Mouse (Mus musculus): Measurements from ENCODE around the gene Mpp3. TPM values are rescaled to one million over a fixed set of nuclear protein-coding genes. Genes with fewer than 3 reads are reported as not detected.
A peak's percentile ranks its signal among the peaks of the same experiment; 100 is the strongest.

Mpp3 gene
- total RNA-seq, 2 experiments from 2014 or later = 50.3 to 52.0 TPM

DNA sequence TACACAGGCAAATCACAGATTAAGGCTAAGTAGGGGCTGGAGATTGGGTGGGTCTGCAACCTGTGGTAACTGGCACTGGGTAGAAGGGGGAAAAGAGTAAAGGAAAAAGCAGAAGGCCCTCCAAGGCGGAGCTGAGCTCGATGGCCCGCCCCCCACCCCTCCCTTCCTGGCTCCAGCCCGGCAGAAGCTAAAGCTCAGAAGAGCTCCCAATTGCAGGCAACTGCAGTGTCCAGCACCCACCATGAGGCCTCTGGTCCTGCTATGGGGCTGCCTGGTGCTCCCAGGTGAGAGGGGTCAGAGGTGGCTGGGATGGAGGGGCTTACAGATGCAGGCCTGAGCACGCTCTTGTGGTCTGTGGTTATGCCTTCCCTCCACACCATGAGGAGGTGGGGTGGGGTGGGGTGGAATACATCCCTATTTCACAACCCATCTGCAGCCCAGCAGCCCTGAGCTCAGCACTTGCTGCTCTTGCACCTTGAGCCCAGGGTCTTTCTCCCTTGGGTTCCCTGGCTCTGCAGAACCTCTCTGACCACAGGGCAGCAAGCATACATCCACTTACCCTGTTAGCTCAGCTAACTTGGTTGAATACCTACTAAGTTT is 13.2 kb upstream of the Mpp3 start, which contains the start of gene Cd300lg:
Gene Cd300lg, plus strand, starts transcription at position 160 of the 600 bp plus-strand sequence.
- DNase-seq (ENCODE audit: low spot score in 2 of 2) = no peak
- intact Hi-C loops (cut with DNase I) = loop anchor here (5.0 kb wide), 1 partner anchor 96 kb away; no protein-coding TSS in a partner anchor

DNA sequence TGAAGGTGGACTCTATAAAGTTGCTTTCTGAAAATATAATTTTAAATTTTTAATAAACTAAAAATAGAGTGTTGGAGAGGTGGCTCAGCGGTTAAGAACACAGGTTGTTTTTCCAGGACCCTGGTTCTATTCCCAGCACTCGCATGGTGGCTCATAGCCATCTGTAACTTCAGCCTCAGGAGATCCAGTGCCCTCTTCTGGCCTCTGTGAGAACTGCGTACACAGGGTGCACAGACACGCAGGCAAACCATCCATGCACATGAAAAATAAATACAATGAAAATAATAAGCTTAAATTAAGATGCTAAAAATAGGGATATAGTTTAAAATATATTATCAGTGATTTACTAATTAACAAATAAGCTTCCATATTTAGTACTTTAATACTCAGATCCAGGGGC is 12.4 kb upstream of the Mpp3 start:
- intact Hi-C loops (cut with DNase I) = loop anchor here (5.0 kb wide), 1 partner anchor 97 kb away; no protein-coding TSS in a partner anchor

DNA sequence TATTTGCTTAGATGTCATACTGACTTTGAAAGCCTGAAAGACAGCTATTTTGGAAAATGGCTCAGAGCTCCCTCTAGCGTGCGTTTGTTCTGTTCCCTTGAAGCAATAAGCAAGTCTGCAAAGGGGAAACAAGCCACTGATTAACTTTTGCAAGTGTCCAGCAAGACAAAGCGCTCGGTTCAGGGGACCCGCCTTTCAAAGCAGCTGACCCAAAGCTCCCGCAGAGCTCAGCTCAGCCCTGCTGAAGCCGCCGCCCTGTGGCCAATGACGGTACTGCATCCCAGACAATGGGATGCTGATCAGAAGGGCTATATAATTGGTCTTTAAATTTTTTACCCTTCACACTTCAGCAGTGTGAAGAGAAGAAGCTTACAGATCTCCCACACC is 11.9 kb upstream of the Mpp3 start:
- peak; percentile 70 to 79 for DNase-seq (ENCODE audit: low spot score in 2 of 2)
- intact Hi-C loops (cut with DNase I) = loop anchor here (5.0 kb wide), 1 partner anchor 97 kb away; no protein-coding TSS in a partner anchor

More for the DNA sequence above, 12.4 kb upstream of the Mpp3 start:
- DNase-seq (ENCODE audit: low spot score in 2 of 2) = no peak

DNA sequence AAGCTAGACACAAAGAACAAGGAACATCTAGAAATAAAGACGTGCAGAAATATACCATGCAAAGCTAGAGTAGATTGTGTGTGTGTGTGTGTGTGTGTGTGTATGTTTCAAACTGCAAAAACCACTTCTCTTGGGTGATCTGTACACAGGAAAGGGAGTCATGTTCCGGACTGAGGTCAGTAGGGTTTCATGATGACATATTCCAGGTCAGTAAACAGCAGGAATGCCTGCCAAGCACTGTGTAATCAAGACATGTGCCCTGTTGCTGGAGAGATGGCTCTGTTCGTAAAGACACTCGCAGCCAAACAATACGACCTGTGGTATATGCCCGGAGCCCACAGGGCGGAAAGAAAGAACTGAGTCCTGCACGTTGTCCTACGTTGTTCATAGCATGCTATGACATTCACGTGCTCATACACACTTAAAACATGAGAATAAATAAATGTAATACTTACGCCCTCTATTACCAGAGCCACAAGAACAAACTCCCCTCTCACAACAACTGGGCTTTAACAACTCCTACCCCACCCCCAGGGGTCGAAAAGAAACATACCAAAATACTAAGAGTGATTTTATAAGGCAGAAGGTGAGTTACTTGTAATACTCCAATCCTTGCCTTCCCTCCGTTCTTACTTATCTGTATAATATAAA is 11.4 kb upstream of the Mpp3 start:
- intact Hi-C loops (cut with DNase I) = loop anchor here (2.0 to 10.0 kb wide), 3 partner anchors 55 to 115 kb away; partner anchors contain the start of gene Cfap97d1
- DNase-seq (ENCODE audit: low spot score in 2 of 2) = no peak

DNA sequence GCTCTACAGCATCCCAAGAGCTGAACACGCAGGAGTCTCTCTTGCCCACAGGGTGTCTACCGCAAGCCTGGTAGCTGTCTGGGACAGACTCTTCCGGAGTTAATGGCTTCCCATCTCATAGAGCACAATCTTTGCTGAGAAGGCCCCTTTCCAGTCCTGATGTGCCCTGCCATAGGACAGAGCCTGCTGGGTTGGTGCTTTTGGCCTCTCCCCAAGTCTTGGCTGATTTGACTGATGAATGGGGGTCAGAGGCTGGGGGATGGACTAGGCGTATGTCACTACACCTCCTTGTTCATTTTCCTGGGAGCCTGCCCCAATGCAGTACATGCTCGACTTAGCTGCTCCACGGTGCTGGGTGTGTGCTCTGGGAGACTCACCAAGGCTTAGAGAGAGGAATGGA is 9.5 kb upstream of the Mpp3 start:
- DNase-seq (ENCODE audit: low spot score in 2 of 2) = no peak
- intact Hi-C loops (cut with DNase I) = loop anchor here (2.0 to 10.0 kb wide), 2 partner anchors 53 to 113 kb away; partner anchors contain the start of gene Cfap97d1

DNA sequence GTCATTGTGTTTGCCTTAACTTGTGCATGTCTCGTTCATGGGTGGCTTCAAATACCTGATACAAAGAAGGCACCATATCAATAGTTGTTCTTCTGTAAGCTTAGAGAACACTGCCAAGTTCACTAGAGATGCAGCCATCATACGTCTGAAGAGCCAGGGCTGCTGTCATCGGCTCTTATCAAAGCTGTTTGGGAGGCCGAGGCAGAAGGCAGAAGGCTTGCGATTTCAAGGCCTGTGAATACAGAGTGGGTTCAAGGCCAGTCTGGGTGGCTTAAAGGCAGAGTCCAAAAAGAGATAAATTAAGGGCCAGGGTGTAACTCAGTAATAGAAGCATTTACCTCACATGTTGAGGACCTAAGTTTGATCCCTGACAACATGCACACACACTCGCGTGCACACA is 8.1 kb upstream of the Mpp3 start:
- intact Hi-C loops (cut with DNase I) = loop anchor here (10.0 kb wide), 1 partner anchor 112 kb away; no protein-coding TSS in a partner anchor
- no peak for DNase-seq (ENCODE audit: low spot score in 2 of 2)

DNA sequence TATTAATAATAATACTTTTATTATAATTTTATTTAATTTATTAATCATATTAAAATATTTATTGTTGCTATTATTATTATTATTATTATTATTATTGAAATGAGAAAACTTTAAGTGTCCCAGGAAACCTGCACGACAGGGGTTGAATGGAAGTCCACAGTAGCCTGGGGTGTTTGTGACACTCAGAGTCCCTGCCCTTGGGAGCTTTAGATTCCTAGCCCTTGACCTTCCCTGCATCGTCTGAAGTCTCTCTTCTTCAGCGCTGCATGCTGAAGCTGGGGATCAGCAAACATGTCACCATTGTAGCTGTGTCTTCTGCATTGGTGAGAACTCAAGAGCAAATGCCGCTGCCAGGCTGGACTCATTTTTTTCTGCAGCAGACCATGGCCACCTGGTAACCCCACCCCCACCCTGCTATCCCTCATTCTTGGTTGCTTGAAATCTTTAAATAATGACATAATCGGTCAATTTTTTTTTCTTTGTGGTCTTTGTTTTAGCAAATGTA is 7.2 kb upstream of the Mpp3 start:
- no peak for DNase-seq (ENCODE audit: low spot score in 2 of 2)
- intact Hi-C loops (cut with DNase I) = loop anchor here (10.0 kb wide), 1 partner anchor 111 kb away; no protein-coding TSS in a partner anchor

DNA sequence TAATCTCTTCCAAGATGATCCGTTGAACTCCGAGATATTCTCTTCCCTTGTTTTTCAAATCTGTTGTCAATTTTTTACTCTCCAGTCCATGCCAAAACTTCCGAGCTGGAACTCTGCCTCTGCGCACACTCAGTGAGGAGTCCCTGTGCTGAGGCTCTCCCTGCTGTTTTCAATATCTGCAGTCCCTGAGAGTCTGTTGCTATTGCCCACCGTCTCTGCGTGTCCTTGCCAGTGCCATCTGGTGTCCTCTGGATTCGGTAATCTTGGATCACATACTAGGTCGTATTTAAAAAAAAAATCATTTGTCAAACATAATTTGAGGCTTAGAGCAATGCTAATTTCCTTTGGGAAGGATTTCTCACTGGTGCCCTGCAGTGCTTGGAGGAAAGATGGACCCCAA is 6.6 kb upstream of the Mpp3 start:
- intact Hi-C loops (cut with DNase I) = loop anchor here (10.0 kb wide), 1 partner anchor 110 kb away; no protein-coding TSS in a partner anchor

DNA sequence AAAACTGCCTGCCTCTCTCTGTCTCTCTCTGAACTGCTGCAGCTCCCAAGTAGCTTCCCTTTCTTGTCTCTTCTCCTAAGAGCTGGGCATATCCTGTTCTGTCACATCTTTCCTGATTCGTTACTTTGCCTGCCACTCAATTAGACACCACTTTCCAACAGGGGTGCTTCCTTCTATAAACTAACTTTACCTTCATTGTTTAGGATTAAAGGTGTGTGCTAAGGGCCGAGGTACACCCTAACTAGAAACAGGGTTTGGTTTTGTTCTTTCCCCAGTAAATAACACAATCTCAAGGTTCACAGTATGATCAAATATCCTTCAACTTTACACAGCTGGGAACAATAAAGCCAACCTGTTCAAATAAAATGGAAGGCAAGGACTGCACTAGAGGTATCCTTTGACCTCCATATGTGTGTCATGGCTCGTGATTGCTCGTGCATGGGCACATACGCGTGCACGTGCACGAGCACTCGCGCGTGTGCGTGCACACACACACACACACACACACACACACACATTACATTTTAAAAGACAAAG is 4.9 kb upstream of the Mpp3 start:
- no peak for DNase-seq (ENCODE audit: low spot score in 2 of 2)
- intact Hi-C loops (cut with DNase I) = loop anchor here (10.0 kb wide), 1 partner anchor 108 kb away; no protein-coding TSS in a partner anchor

More for the DNA sequence above, 6.6 kb upstream of the Mpp3 start:
- DNase-seq (ENCODE audit: low spot score in 2 of 2) = no peak

DNA sequence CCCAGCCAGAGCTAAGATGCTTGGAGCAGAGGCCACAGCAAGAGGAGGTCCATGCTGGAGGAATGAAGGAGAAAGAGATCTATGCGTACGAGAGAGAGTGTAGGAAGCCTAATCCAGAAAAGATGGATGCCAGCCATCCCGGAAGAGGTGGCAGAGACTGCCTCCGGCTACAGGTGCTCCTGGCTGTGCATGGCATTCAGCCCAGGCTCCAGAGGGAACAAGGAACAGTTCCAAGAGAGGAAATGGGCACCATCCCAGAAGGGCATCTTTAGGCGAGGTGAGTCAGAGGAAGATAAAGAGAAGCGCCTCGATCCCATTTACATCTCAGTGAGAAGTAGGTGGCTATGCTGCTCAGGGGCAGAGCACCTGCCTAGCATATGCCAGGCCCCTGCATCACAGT is 2.9 kb upstream of the Mpp3 start:
- DNase-seq (ENCODE audit: low spot score in 2 of 2) = no peak
- intact Hi-C loops (cut with DNase I) = loop anchor here (10.0 kb wide), 1 partner anchor 106 kb away; no protein-coding TSS in a partner anchor

DNA sequence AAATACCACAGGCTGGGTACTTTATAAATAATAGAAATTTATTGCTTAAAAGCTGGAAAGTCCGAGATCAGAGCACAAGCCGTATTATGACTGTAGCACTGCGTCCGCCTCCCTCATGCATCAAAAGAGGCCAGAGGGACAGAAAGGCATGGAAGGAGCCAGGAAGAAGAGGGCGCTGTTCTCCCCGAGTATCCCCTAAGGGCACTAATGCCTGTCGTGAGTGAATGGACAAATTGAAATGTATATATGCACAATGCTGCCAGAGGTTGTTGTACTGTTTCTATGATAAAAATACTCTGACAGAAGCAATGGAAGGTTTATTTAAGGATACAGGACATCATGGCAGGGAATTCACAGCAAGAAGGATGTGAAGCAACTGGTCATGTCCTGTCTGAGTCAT is 1.7 kb upstream of the Mpp3 start:
- no peak for DNase-seq (ENCODE audit: low spot score in 2 of 2)
- intact Hi-C loops (cut with DNase I) = loop anchor here (10.0 kb wide), 1 partner anchor 105 kb away; no protein-coding TSS in a partner anchor

DNA sequence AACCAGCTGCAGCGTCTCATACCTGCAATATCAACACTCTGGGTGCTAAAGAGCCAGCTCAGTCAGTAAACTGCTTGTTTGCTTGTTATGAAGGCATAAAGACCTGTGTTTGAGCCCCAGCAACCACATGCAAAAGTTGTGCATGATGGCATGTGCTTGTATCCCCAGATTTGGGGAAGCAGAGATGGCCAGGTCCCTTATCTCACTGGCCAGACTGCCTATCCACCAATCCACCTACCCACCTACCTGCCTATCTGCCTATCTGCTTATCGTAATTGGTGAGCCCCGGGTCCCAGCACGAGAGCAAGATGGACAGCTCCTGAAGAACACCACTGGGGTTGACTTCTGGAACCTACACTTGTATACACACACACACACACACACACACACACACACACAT is 1.0 kb upstream of the Mpp3 start:
- intact Hi-C loops (cut with DNase I) = no loop called here
- DNase-seq (ENCODE audit: low spot score in 2 of 2) = no peak

DNA sequence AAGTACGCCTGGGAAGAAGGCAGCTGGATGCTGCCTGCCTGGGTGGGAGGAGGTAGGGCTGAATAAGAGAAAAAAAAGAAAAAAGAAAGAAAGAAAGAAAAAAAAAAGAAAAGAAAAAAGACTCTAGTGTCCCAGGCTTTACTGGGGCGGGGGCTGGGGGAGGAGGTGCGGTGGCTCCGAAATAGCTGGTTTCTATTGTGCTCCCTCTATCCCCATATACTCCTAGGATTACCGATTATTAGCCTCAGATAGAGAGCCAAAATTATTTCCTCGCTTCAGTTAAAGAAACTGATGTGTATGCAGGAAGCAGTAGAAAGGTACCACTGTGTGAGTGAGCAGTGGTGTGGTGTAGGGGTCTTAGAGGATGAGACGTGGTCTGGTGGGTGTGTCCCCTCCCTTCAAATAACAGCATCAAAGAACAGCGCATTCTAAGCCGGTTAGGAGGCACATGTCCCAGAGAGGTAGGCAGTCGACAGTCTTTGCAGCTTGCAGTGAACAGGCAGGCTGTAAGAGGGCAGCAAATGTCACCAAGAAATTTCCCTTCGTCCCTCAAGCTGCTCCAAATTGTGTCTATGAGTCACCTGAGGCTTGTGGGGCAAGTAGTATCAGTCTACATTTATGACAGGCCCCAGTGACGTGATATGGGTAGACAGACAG is 772 bp downstream of the Mpp3 start:
- no peak for DNase-seq (ENCODE audit: low spot score in 2 of 2)

DNA sequence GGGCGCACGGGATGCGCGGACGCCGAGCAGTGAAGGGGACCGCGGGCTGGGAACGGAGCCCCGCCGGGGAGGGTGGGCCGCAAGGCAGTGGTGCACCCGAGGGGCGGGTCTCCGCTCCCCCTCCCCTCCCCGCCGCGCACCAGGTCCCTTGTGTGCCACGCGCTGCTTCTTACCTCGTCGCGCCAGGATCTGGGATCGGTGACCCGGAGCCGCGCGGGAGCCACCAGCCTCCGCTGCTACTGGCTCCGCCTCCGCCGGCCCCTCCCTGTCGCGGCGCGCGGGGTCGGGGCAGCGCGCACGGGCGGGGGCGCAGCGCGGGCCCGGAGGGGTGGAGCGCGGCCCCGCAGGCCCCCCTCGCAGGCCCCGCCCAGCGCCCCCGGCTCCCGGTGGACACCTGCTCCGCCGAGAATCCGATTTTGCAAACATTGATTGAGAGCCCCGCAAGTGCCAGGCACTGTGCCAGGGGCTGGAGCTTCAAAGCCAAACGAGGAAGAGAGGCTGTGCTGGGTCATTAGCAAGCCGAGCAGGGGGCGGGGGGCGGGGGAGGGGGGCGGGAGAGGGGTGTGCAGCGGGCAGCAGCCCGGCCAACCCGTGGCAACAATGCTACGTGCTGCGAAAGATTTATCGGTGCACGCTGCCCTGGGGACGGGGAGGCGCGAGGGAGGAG is 1.4 kb downstream of the Mpp3 start:
- peak; percentile 51 to 65 for DNase-seq (ENCODE audit: low spot score in 2 of 2)
- intact Hi-C loops (cut with DNase I) = no loop called here

More for the DNA sequence above, 772 bp downstream of the Mpp3 start:
- intact Hi-C loops (cut with DNase I) = no loop called here

DNA sequence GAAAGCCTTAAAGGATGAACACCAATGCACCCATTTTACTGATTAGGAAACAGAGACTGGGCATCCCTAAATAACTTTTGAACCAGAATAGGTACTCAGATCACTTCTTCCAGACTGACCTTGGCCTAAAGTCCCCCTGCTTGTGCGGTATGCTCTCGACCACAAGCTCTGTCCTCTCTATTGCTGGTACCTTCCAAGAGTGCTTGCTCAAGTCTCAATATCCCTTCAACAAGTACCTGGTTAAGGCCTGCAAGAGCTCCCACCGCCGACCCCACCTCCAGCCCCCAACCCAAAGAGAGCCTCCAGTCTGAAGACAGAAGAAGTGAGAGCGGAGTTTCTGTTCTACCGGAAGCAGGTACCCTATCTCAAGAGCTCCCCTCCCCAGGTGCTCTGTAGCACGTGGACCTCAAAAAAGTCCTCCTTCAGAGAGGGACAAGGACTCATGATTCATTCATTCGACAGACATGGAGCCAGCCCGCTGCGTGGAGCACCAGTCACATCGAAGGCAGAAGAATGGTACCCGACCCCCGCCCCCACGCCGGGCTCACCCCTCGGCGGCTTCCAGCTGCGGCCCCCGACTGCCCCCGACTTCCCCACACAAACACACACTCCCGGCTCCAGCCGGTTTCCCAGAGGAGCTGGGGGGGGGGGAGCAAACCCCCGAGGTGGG is 2.1 kb downstream of the Mpp3 start:
- intact Hi-C loops (cut with DNase I) = no loop called here
- peak; percentile 40 to 46 for DNase-seq (ENCODE audit: low spot score in 2 of 2)

DNA sequence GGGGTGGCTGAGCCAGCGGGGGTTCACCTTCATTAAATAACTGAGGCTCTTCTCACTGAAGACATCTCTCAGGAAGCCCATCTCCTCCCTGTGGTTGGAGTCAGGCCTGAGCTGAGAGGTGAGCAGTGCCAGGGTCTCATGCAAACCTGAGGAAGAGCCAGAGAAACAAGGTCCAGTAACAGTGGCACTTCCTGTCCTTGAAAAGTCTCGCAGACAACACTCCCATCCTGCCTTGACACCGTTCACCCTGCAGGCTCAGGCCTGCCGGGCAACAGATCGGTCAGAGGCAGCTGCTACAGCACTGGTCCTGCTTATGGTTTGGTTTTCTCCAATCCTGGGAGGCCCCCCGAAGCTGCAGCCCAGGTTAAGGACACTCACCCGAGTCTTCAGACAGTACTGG is 2.9 kb downstream of the Mpp3 start:
- intact Hi-C loops (cut with DNase I) = no loop called here
- no peak for DNase-seq (ENCODE audit: low spot score in 2 of 2)

DNA sequence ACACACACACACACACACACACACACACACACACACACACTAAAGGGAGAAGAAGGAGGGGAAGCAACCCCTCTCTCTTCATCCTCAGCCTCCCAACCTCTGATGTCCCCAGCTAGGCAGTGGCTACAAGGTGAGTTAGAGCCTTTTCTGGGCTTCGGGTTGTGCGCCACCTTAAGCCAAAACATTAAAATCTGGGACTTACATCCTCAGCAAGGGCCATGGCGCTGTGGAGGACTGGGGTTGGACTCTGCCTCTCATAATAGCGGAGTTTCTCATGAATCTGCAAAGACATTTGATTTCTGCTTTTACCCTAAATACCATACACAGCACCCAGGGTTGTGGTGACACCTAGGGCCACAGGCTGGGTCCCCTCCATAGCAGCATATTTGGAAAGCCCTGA is 3.4 kb downstream of the Mpp3 start:
- intact Hi-C loops (cut with DNase I) = no loop called here

DNA sequence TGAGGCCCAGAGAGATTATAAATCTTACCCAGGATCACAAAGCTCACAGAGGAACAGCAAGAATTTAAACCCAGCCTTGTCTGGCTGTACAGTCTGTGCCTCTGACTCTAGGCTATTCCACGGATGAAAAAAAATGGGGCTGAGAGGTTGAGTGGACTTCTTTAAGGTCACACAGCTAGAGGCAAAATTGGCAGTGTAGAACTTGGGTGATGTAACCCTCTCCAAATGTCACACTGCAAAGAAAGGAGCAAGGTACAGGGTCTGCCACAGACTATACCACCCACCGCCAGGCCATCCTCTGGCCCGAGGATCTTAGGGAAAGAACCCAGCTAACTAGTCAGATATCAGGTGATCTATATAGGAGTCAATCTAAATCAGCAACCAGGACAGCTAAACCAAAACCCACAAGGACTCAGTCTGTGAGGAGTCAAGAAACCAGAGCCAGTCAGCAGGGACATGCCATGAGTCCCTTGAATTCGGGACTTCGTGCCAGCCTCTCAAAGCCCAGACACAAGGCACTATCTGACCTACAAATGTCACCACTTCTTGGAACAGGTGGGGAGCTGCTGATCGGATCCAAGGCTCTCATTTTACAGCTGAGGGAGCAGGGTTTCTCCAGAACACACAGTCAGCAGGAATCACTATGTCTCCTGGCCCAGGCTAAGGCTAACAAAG is 4.0 kb downstream of the Mpp3 start:
- DNase-seq (ENCODE audit: low spot score in 2 of 2) = no peak
- intact Hi-C loops (cut with DNase I) = no loop called here

More for the DNA sequence above, 3.4 kb downstream of the Mpp3 start:
- no peak for DNase-seq (ENCODE audit: low spot score in 2 of 2)

All from left cerebral cortex, postnatal 14 days (tissue).